Mouse (Mus musculus): ENCODE measurements around the gene Rasgrp3.

GRCm38 (mm10) chr17:75536396-75537049 is 100.8 kb downstream of the Rasgrp3 start:
- TF ChIP-seq CTCF (IDR thresholded peaks at IDR 0.05; ENCODE audit: low read depth, low read length) (peak; percentile 30), POLR2A (IDR thresholded peaks at IDR 0.05; ENCODE audit: extremely low read depth, insufficient read depth, low read length) (no peak)

Measured in liver, adult 2 months (tissue).